Mouse (Mus musculus) bone marrow, adult 2 months (tissue): ENCODE data around the gene Pnpla8.

Source experiments
- CTCF ChIP-seq: fragments of 200-500 bp; IDR thresholded peaks from 2 replicates; pipeline ENCODE4 v1.5.1; 2011; ENCODE audit warnings: low read length, control low read depth; ENCODE audit not compliant: control insufficient read depth, insufficient read depth
- POLR2A ChIP-seq: fragments of 200-500 bp; IDR thresholded peaks from 2 replicates; pipeline ENCODE4 v1.6.1; 2011; ENCODE audit warnings: low read depth, mild to moderate bottlenecking, control low read depth, low read length, borderline replicate concordance; ENCODE audit not compliant: control insufficient read depth

DNA sequence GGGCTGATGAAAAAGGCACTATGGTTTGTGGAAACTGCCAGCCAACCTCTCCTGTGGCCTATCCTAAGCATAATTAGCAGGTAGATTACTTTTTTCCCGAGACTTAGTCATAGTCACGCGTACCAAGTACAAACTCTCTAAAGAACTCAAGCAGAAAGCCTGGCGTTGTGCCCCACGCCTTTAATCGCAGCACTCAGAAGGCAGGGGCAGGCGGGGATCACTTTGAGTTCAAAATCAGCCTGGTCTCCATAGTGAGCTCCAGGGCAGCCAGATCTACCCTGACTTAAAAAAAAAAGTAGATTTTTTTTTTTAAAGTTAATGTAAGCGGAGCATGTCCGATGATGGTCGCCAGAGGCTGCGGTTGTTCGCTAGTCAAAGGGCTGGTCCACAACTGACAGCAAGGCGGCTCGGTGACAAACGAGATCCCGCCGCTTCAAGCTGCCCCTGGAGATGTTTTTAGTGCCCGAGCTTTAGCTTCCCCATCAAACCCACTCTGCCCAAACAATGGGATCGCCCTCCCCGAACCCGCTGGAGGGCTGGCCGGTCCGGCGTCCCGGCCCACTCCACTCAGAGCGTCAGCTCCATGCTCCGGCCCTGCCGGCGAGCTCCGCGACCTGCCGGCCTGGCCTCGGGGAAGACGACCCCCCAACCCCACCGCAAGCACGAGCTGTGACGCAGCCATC lies 11.9 kb upstream of the Pnpla8 start:
- TF ChIP-seq CTCF, result no peak
- TF ChIP-seq POLR2A, result no peak
